In genomic region chr17:80145210-80145609, GRCm38 (mm10) we compare ENCODE assay signal across 26 mouse cellular contexts. TPM values are rescaled to one million over a fixed set of nuclear protein-coding genes. Genes with fewer than 3 reads are reported as not detected.
DNase-seq lines count a peak whose midpoint lies in the region; ATAC-seq and TF ChIP-seq lines count a peak whose summit lies in the region.
"Had no signal": no experiment of that assay in that cellular context is flagged by ENCODE, and none has a peak within 500 bp of the region (broad histone marks: within the 10 kb centered on the region; RNA-seq: fewer than 3 reads in every experiment).

No protein-coding gene starts in this region.

- no peak overlapping the region for H3K27ac ChIP-seq in lung, embryonic 14.5 days (ENCODE audit: low read depth)
- no peak overlapping the region for H3K27ac ChIP-seq in heart, embryonic 11.5 days (ENCODE audit: low read depth, low read length)
- H3K27ac ChIP-seq: embryonic facial prominence, embryonic 12.5 days; embryonic facial prominence, embryonic 15.5 days; heart, embryonic 13.5 days; hindbrain, embryonic 14.5 days; hindbrain, postnatal 0 days had no signal

- WGBS in lung, embryonic 14.5 days: 23% methylated on average over 7 of the region's 7 CpGs
- 30% methylated on average over 7 of the region's 7 CpGs for WGBS in lung, adult 2 months
- WGBS in heart, embryonic 11.5 days (ENCODE audit: insufficient replicate concordance): 38% methylated on average over 7 of the region's 7 CpGs

- TF ChIP-seq CTCF in lung, embryonic 14.5 days (IDR thresholded peaks at IDR 0.05; ENCODE audit: low read depth): no peak
- no peak for TF ChIP-seq CTCF in lung, adult 2 months (IDR thresholded peaks at IDR 0.05; ENCODE audit: insufficient read depth, low read length)

- no peak for TF ChIP-seq POLR2A in lung, adult 2 months (IDR thresholded peaks at IDR 0.05; ENCODE audit: borderline replicate concordance, extremely low read depth, low read depth, low read length)

- H3K4me1 ChIP-seq in lung, embryonic 14.5 days (ENCODE audit: insufficient read depth): peaks cover 14% of the 10 kb centered on the region
- peaks cover 6% of the 10 kb centered on the region for H3K4me1 ChIP-seq in lung, adult 2 months (ENCODE audit: control insufficient read depth, insufficient read depth, low read length)
- peaks cover 10% of the 10 kb centered on the region; the same call in 1 of the 2 replicates for H3K4me1 ChIP-seq in heart, embryonic 11.5 days (ENCODE audit: control insufficient read depth, insufficient read depth, low read length)
- H3K4me1 ChIP-seq: embryonic facial prominence, embryonic 12.5 days had no signal

- H3K4me2 ChIP-seq in lung, embryonic 14.5 days: no peak overlapping the region
- H3K4me2 ChIP-seq in heart, embryonic 11.5 days: no peak overlapping the region
- H3K4me2 ChIP-seq: embryonic facial prominence, embryonic 12.5 days; embryonic facial prominence, embryonic 15.5 days; heart, embryonic 13.5 days; hindbrain, embryonic 14.5 days had no signal

- H3K27me3 ChIP-seq in lung, embryonic 14.5 days (ENCODE audit: insufficient read depth, low read length): no peaks in the 10 kb centered on the region
- no peaks in the 10 kb centered on the region for H3K27me3 ChIP-seq in heart, embryonic 11.5 days (ENCODE audit: control insufficient read depth, insufficient read depth, low read length)
- H3K27me3 ChIP-seq: embryonic facial prominence, embryonic 12.5 days; embryonic facial prominence, embryonic 15.5 days; heart, embryonic 13.5 days; Patski had no signal

- no peak for ATAC-seq in lung, embryonic 14.5 days (ENCODE audit: insufficient read depth)
- peak; percentile 48 for ATAC-seq in CD4-positive, CD25-positive, alpha-beta regulatory T cell, adult 4 months
- no peak for ATAC-seq in heart, embryonic 11.5 days (replicated peaks; ENCODE audit: insufficient number of reproducible peaks, low FRiP score, low TSS enrichment)
- ATAC-seq: forebrain, embryonic 14.5 days; forebrain, postnatal 0 days; hindbrain, postnatal 0 days; Patski had no signal

- peak; percentile 43 for DNase-seq in lung, embryonic 14.5 days
- no peak for DNase-seq in lung, adult 2 months
- peak; percentile 74 for DNase-seq in brain, adult 2 months (ENCODE audit: low read depth, low spot score)
- peak; percentile 34 for DNase-seq in naive thymus-derived CD4-positive, alpha-beta T cell, adult 2 months (ENCODE audit: low read depth)
- DNase-seq in right cerebral cortex, adult 2 months (ENCODE audit: low spot score in 2 of 2): no peak
- DNase-seq in embryo, embryonic 11 days: no peak
- DNase-seq: adrenal gland, adult 8-10 months; adrenal gland, postnatal 25 days; cerebellum, adult 18-20 months; cerebellum, adult 9-10 months; cerebellum, postnatal 14 days; forebrain, postnatal 0 days; gastrocnemius, postnatal 25 days; heart, adult 18-20 months; heart, postnatal 14 days; heart, postnatal 4 days had no signal

- H3K9me3 ChIP-seq in lung, embryonic 14.5 days (ENCODE audit: low read depth, low read length): no peaks in the 10 kb centered on the region
- H3K9me3 ChIP-seq in heart, embryonic 11.5 days (replicated peaks; ENCODE audit: control insufficient read depth, low read length): no peaks in the 10 kb centered on the region
- H3K9me3 ChIP-seq: embryonic facial prominence, embryonic 12.5 days; embryonic facial prominence, embryonic 15.5 days; G1E; heart, embryonic 13.5 days had no signal

- no peak overlapping the region for H3K4me3 ChIP-seq in lung, embryonic 14.5 days (ENCODE audit: low read depth, low read length)
- H3K4me3 ChIP-seq in lung, adult 2 months (replicated peaks; ENCODE audit: extremely low read depth, low read depth, low read length): no peak overlapping the region
- H3K4me3 ChIP-seq in heart, embryonic 11.5 days (ENCODE audit: low read depth, low read length): no peak overlapping the region
- H3K4me3 ChIP-seq: embryonic facial prominence, embryonic 12.5 days; embryonic facial prominence, embryonic 15.5 days; heart, embryonic 13.5 days had no signal

- no peak overlapping the region for H3K9ac ChIP-seq in lung, embryonic 14.5 days
- no peak overlapping the region for H3K9ac ChIP-seq in heart, embryonic 11.5 days (ENCODE audit: low read depth, low read length)
- H3K9ac ChIP-seq: embryonic facial prominence, embryonic 12.5 days; embryonic facial prominence, embryonic 15.5 days; forebrain, postnatal 0 days; heart, embryonic 13.5 days; hindbrain, embryonic 14.5 days had no signal

- no peaks in the 10 kb centered on the region for H3K36me3 ChIP-seq in lung, embryonic 14.5 days (ENCODE audit: insufficient read depth)
- H3K36me3 ChIP-seq in heart, embryonic 11.5 days (ENCODE audit: control insufficient read depth, insufficient read depth, low read length): no peaks in the 10 kb centered on the region
- H3K36me3 ChIP-seq: embryonic facial prominence, embryonic 12.5 days; embryonic facial prominence, embryonic 15.5 days; G1E; heart, embryonic 13.5 days had no signal

RNA-seq across cellular contexts. Expression of gene Galm, which starts 17.9 kb away (rescaled TPM):
- polyA plus RNA-seq in lung, embryonic 14.5 days (2014; fragmentation: Nextera tagmentation; extraction: Ambion mirVana): 15.8 and 19.2 TPM in 2 replicates
- polyA plus RNA-seq in lung, adult 2 months (2012; rRNA removed): 3.8 and 7.6 TPM in 2 replicates
- polyA plus RNA-seq in CD4-positive, CD25-positive, alpha-beta regulatory T cell, adult 4 months (2017; shearing (Covaris generic)): 10 to 100 TPM; 51.3 to 58.6 TPM
- 7.5 and 9.4 TPM in 2 replicates for polyA plus RNA-seq in heart, embryonic 11.5 days (2014; fragmentation: Nextera tagmentation; extraction: Ambion mirVana)
- polyA plus RNA-seq: G1E had no signal

Comparison
In these comparisons a context has a peak if more than half of its experiments do, and no peak if none do; other contexts are left out.
1. DNase-seq: peak in lung, embryonic 14.5 days (single experiment), brain, adult 2 months (single experiment) and naive thymus-derived CD4-positive, alpha-beta T cell, adult 2 months (single experiment); none in lung, adult 2 months (single experiment), right cerebral cortex, adult 2 months (0 of 2) and embryo, embryonic 11 days (single experiment).